9 mouse cellular contexts compared by ENCODE assay signal in the genomic region with DNA sequence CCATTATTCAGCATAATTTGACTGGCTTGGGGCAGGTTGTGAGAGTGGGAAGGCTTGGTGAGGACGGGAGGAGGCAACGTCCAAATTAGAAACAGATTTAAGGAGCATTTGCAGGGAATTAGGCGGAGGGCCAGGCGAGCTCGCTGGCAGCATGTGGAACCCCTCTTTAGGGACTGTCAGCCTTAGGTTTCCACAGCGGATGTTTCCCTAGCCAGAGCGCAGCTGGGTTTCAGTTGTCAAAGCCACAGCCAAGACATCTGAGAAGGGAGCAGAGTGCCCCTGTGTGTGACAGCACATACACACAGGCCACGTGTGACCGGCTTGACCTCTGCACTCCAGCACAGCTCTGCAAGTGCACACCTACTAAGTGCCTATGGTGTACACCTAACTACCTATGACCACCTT.
DNase-seq lines count a peak whose midpoint lies in the region; ATAC-seq lines count a peak whose summit lies in the region.
"Had no signal": no experiment of that assay in that cellular context is flagged by ENCODE, and none has a peak within 500 bp of the region (broad histone marks: within the 10 kb centered on the region; RNA-seq: fewer than 3 reads in every experiment).

No protein-coding gene starts in this region.

- no peak overlapping the region for H3K4me2 ChIP-seq in forebrain, embryonic 13.5 days
- no peak overlapping the region for H3K4me2 ChIP-seq in forebrain, embryonic 11.5 days (ENCODE audit: low read depth, low read length, severe bottlenecking)
- no peak overlapping the region for H3K4me2 ChIP-seq in intestine, embryonic 15.5 days (replicated peaks)

- no peak overlapping the region for H3K9ac ChIP-seq in forebrain, embryonic 13.5 days
- H3K9ac ChIP-seq in forebrain, embryonic 11.5 days (ENCODE audit: low read length) = no peak overlapping the region
- H3K9ac ChIP-seq in intestine, embryonic 15.5 days = no peak overlapping the region

- H3K4me1 ChIP-seq in forebrain, embryonic 13.5 days = peaks cover 22% of the 10 kb centered on the region
- H3K4me1 ChIP-seq in forebrain, embryonic 11.5 days (replicated peaks; ENCODE audit: control insufficient read depth, insufficient read depth, low read length) = no peaks in the 10 kb centered on the region
- H3K4me1 ChIP-seq in intestine, embryonic 15.5 days (replicated peaks) = peaks cover 35% of the 10 kb centered on the region

- 0 out of 2 replicates have a peak, but pooled peaks cover 4% of the 10 kb centered on the region for H3K27me3 ChIP-seq in forebrain, embryonic 13.5 days
- H3K27me3 ChIP-seq in forebrain, embryonic 11.5 days (ENCODE audit: control insufficient read depth, insufficient read depth, low read length) = no peaks in the 10 kb centered on the region
- H3K27me3 ChIP-seq in intestine, embryonic 15.5 days (replicated peaks) = no peaks in the 10 kb centered on the region

- H3K36me3 ChIP-seq in forebrain, embryonic 13.5 days (ENCODE audit: poor library complexity, severe bottlenecking) = no peaks in the 10 kb centered on the region
- no peaks in the 10 kb centered on the region for H3K36me3 ChIP-seq in forebrain, embryonic 11.5 days (ENCODE audit: control insufficient read depth, insufficient read depth, low read length)
- no peaks in the 10 kb centered on the region for H3K36me3 ChIP-seq in intestine, embryonic 15.5 days

- DNase-seq in forebrain, embryonic 11.5 days (ENCODE audit: low spot score) = no peak
- peak; percentile 77 for DNase-seq in adipocyte (ENCODE audit: low spot score)
- DNase-seq in gastrocnemius, postnatal 10 days = peak; percentile 75
- DNase-seq in mesoderm, embryonic 11.5 days (ENCODE audit: low read depth, low spot score) = peak; percentile 74
- DNase-seq in testis, postnatal 10 days (ENCODE audit: low spot score) = peak; percentile 62
- DNase-seq in spleen, postnatal 14 days (ENCODE audit: low spot score in 2 of 2) = no peak

- no peaks in the 10 kb centered on the region for H3K9me3 ChIP-seq in forebrain, embryonic 13.5 days (replicated peaks)
- no peaks in the 10 kb centered on the region for H3K9me3 ChIP-seq in forebrain, embryonic 11.5 days (ENCODE audit: control insufficient read depth, low read length)
- no peaks in the 10 kb centered on the region for H3K9me3 ChIP-seq in intestine, embryonic 15.5 days

- peak; percentile 50; the same call in 1 of the 2 replicates for ATAC-seq in forebrain, embryonic 13.5 days
- no peak for ATAC-seq in forebrain, embryonic 11.5 days (replicated peaks; ENCODE audit: low FRiP score)
- peak; percentile 34 for ATAC-seq in intestine, embryonic 15.5 days

- H3K27ac ChIP-seq in forebrain, embryonic 13.5 days = no peak overlapping the region
- H3K27ac ChIP-seq in forebrain, embryonic 11.5 days (ENCODE audit: low read depth, low read length) = no peak overlapping the region
- peak overlapping the region; percentile 70; the same call in 1 of the 2 replicates for H3K27ac ChIP-seq in intestine, embryonic 15.5 days

- 34% methylated on average over 9 of the region's 9 CpGs for WGBS in forebrain, embryonic 13.5 days
- WGBS in forebrain, embryonic 11.5 days = 54% methylated on average over 9 of the region's 9 CpGs
- WGBS in intestine, embryonic 15.5 days = 34% methylated on average over 9 of the region's 9 CpGs

- no peak overlapping the region for H3K4me3 ChIP-seq in forebrain, embryonic 13.5 days
- no peak overlapping the region for H3K4me3 ChIP-seq in forebrain, embryonic 11.5 days (ENCODE audit: low read depth, low read length)
- no peak overlapping the region for H3K4me3 ChIP-seq in intestine, embryonic 15.5 days (replicated peaks)
- H3K4me3 ChIP-seq: erythroblast, embryonic 14.5 days had no signal

Comparison
In these comparisons a context has a peak if more than half of its experiments do, and no peak if none do; other contexts are left out.
1. DNase-seq: peak in adipocyte (single experiment), gastrocnemius, postnatal 10 days (single experiment), mesoderm, embryonic 11.5 days (single experiment) and testis, postnatal 10 days (single experiment); none in forebrain, embryonic 11.5 days (single experiment) and spleen, postnatal 14 days (0 of 2).